12 mouse cellular contexts compared by ENCODE assay signal in genomic region chr5:38364396-38364795, GRCm38 (mm10). TPM values are rescaled to one million over a fixed set of nuclear protein-coding genes. Genes with fewer than 3 reads are reported as not detected.
A peak's percentile ranks its signal among the peaks of the same experiment; 100 is the strongest.
DNase-seq lines count a peak whose midpoint lies in the region.
"Had no signal": no experiment of that assay in that cellular context is flagged by ENCODE, and none has a peak within 500 bp of the region (broad histone marks: within the 10 kb centered on the region; RNA-seq: fewer than 3 reads in every experiment).

No protein-coding gene starts in this region.

- peak; percentile 79 for DNase-seq in right cerebral cortex, adult 18-20 months
- DNase-seq in right cerebral cortex, postnatal 4 days, result no peak
- DNase-seq in brain, adult 2 months (ENCODE audit: low read depth, low spot score), result peak; percentile 85
- peak; percentile 63 to 64 for DNase-seq in layer of hippocampus, adult 8-10 months (ENCODE audit: low spot score in 2 of 2)
- DNase-seq in telencephalon, adult 2 months (ENCODE audit: low read depth, low spot score), result peak; percentile 65
- DNase-seq in embryo, embryonic 10.5 days (ENCODE audit: low spot score), result no peak
- DNase-seq in thymus, postnatal 14 days, result no peak
- DNase-seq: adrenal gland, postnatal 14 days; cerebellum, adult 11-12 months; cerebellum, postnatal 14 days; retina, postnatal 1 day had no signal

RNA-seq across cellular contexts. Expression of gene Drd5, which starts 45.2 kb away (rescaled TPM):
- 10 to 100 TPM; 11.7 to 14.1 (median 12.9) TPM for total RNA-seq in layer of hippocampus, adult 8-10 months (2022)
- total RNA-seq: adrenal gland, postnatal 14 days; gastrocnemius, postnatal 4 days had no signal

Comparison
In these comparisons a context has a peak if more than half of its experiments do, and no peak if none do; other contexts are left out.
1. DNase-seq: peak in right cerebral cortex, adult 18-20 months (single experiment), brain, adult 2 months (single experiment), layer of hippocampus, adult 8-10 months (2 of 2) and telencephalon, adult 2 months (single experiment); none in right cerebral cortex, postnatal 4 days (single experiment), embryo, embryonic 10.5 days (single experiment) and thymus, postnatal 14 days (single experiment).